Mouse (Mus musculus) midbrain, embryonic 16.5 days (tissue): ENCODE data around the gene Rps27l. TPM values are rescaled to one million over a fixed set of nuclear protein-coding genes. Genes with fewer than 3 reads are reported as not detected.
"Not testable (repeated sequence)": the region's sequence is repeated elsewhere in the genome, so short reads cannot be mapped to it uniquely, and the experiment has no call there.

Source experiments
- ATAC-seq: fragments of 200-750 bp; cut with Nextera tagmentation; 2 replicates; pipeline ENCODE4 v1.8.0; 2017; ENCODE audit warnings: moderate TSS enrichment
- H3K27ac ChIP-seq: fragments of 300-500 bp; sonication (generic); 2 replicates; pipeline ENCODE4 v1.5.1; 2014; ENCODE audit warnings: mild to moderate bottlenecking, low read length, mixed read lengths
- H3K27me3 ChIP-seq: fragments of 300-500 bp; sonication (generic); 2 replicates; pipeline ENCODE4 v1.6.1; 2014; ENCODE audit warnings: low read depth, low read length, mixed read lengths; ENCODE audit not compliant: control insufficient read depth, insufficient read depth
- H3K36me3 ChIP-seq: fragments of 300-500 bp; sonication (generic); 2 replicates; pipeline ENCODE4 v1.6.1; 2014; ENCODE audit warnings: mild to moderate bottlenecking, low read length, moderate library complexity, mixed read lengths; ENCODE audit not compliant: control insufficient read depth, insufficient read depth
- H3K4me1 ChIP-seq: fragments of 300-500 bp; sonication (generic); 2 replicates; pipeline ENCODE4 v1.6.1; 2014; ENCODE audit warnings: mild to moderate bottlenecking, low read length, mixed read lengths; ENCODE audit not compliant: control insufficient read depth, insufficient read depth
- H3K4me2 ChIP-seq: fragments of 300-500 bp; sonication (generic); 2 replicates; pipeline ENCODE4 v1.6.1; 2014; ENCODE audit warnings: mild to moderate bottlenecking, low read length, mixed read lengths
- H3K4me3 ChIP-seq: fragments of 300-500 bp; sonication (generic); 2 replicates; pipeline ENCODE4 v1.5.1; 2014; ENCODE audit warnings: low read depth, mild to moderate bottlenecking, low read length, moderate library complexity, mixed read lengths
- H3K9ac ChIP-seq: fragments of 300-500 bp; sonication (generic); 2 replicates; pipeline ENCODE4 v1.6.1; 2014; ENCODE audit warnings: low read depth, low read length, mixed read lengths
- H3K9me3 ChIP-seq: fragments of 300-500 bp; sonication (generic); replicated peaks from 2 replicates; pipeline ENCODE4 v1.6.1; 2014; ENCODE audit warnings: mild to moderate bottlenecking, low read length, mixed read lengths; ENCODE audit not compliant: control insufficient read depth, poor library complexity, severe bottlenecking
- WGBS: fragments of 180-500 bp; shearing (Covaris S2); extraction: QIAGEN DNeasy Blood & Tissue Kit; methylation state at CpG from one replicate; pipeline ENCODE4 v1.1.7; 2014; 5-methylcytosine and 5-hydroxymethylcytosine counted together
- polyA plus RNA-seq: library from polyadenylated mRNA; unstranded; fragments of >200 nt; fragmentation: Nextera tagmentation; extraction: Ambion mirVana; gene quantifications from 2 replicates; pipeline ENCODE4 v1.2.1, GENCODE M21; 2015

Rps27l gene
- polyA plus RNA-seq, 1 experiment from 2014 or later, result 157 TPM

DNA sequence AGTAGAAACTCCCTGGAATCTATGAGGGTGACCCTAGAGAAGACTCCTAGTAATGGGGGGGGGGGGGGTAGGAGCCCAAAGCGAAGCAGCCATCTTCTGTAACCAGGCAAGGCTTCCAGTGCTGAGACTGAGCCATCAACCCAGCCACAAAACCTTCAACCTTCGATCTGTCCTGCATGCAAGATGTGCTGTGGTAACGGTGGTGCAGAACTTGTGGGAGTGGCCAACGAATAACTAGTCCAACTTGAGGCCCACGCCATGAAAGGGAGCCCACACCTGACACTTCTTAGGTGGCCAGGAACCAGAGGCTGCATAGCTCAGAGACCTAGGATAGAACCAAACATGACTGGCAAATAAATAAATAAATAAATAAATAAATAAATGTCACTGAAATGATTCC is 35.2 kb upstream of the Rps27l start:
- WGBS, result 92% methylated on average over 5 of the region's 5 CpGs
- Histone ChIP-seq H3K27ac (no peak overlapping the region), H3K27me3 (no peaks in the 10 kb centered on the region), H3K4me1 (peaks cover 4% of the 10 kb centered on the region; the same call in 1 of the 2 replicates), H3K9me3 (no peaks in the 10 kb centered on the region), H3K9ac (no peak overlapping the region), H3K36me3 (no peaks in the 10 kb centered on the region), H3K4me3 (no peak overlapping the region), H3K4me2 (no peak overlapping the region)
- ATAC-seq, result no peak

DNA sequence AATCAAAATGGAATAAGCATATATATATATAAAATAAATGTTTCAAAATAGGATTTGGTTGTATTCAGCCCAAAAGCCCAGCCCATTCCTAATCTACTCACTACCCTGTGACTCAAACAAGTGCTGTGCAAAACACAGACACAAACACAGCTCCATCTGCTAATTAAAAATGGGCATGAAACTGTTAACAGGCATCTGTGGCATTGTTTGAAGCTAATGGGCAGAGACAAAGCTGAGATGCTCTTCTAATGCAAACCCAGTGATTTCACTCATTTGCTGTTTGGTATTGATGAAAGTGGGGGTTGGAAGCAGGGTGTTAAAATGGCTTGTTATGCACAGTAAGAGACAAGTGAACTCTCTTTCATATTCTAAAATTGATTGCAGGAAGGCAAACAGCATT is 33.6 kb upstream of the Rps27l start:
- H3K4me2 ChIP-seq, result no peak overlapping the region
- H3K36me3 ChIP-seq, result no peaks in the 10 kb centered on the region
- peaks cover 4% of the 10 kb centered on the region; the same call in 1 of the 2 replicates for H3K4me1 ChIP-seq
- no peak overlapping the region for H3K4me3 ChIP-seq
- no peaks in the 10 kb centered on the region for H3K27me3 ChIP-seq
- no peak for ATAC-seq
- H3K9ac ChIP-seq, result no peak overlapping the region
- no peak overlapping the region for H3K27ac ChIP-seq
- no peaks in the 10 kb centered on the region for H3K9me3 ChIP-seq

DNA sequence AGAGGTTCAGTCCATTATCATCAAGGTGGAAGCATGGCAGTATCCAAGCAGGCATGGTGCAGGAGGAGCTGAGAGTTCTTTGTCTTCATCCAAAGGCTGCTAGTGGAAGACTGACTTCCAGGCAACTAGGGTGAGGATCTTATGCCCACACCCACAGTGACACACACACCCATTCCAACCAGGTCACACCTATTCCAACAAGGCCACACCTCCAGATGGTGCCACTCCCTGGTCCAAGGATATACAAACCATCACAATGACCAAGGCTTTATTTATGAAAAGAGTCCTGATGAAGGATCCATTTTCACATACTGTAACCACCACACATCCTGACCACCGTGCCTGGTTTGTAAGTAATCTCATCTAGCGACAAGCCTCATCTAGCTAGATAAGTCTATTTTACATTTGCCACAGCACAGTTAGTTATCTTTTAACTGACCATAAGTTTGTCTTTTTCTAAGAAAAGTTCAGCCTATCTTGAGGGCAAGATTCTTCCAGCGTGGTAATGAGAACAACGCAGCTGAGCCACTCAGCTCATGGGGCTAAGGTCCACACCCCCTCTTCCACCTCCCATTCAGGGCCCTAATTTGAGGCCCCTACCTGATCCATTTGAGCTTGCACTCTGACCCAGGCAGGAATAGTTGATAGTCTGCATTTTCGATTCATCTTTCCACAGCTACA is 32.5 kb upstream of the Rps27l start:
- not testable (repeated sequence) for H3K4me2 ChIP-seq, H3K27ac ChIP-seq, ATAC-seq, H3K27me3 ChIP-seq, H3K36me3 ChIP-seq, H3K9ac ChIP-seq, H3K4me3 ChIP-seq, H3K9me3 ChIP-seq
- WGBS, result over 99% methylated on average over 5 of the region's 5 CpGs
- peaks cover 15% of the 10 kb centered on the region for H3K4me1 ChIP-seq

DNA sequence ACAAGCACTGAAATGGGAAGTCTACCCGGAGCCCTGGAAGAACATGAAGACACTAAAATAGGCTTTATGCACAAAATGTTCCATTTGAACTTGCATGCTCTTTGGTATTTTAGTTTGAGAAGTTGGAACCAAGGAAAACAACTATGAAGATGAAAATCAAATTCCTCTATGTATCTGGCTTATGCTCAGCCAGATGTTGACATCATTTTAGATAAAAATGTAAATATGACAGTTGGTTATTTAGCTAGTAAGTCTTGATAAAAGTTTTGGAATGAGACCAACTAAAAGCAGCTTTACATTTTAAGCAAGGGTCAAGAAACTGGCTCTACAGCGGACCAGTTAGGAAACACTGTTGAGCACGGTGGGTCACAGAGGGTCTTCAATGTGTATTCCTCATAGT is 31.3 kb upstream of the Rps27l start:
- Histone ChIP-seq H3K27me3 (no peaks in the 10 kb centered on the region), H3K27ac (no peak overlapping the region), H3K4me2 (no peak overlapping the region), H3K4me1 (peaks cover 21% of the 10 kb centered on the region), H3K9me3 (no peaks in the 10 kb centered on the region), H3K4me3 (no peak overlapping the region), H3K36me3 (no peaks in the 10 kb centered on the region), H3K9ac (no peak overlapping the region)
- no peak for ATAC-seq
- WGBS, result 94% methylated on average over 3 of the region's 3 CpGs

DNA sequence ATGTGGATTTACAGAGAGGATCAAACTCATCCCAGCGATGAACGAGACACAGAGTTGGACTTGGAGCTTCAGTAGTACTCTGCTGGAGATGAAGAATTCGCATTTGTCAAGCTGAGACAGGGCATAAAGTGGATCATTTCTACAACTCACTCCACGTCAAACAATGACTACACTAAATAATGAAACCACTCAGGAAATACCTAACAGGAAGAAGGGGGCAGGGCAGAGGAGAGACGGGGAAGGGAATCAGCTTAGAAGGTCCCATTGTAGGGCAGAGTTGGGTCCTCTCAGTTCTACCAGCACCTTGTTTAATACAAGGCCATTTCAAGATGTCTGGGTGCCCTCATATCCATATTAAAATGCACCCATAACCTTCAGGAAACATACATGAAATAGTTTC is 30.5 kb upstream of the Rps27l start:
- no peak for ATAC-seq
- H3K36me3 ChIP-seq, result no peaks in the 10 kb centered on the region

DNA sequence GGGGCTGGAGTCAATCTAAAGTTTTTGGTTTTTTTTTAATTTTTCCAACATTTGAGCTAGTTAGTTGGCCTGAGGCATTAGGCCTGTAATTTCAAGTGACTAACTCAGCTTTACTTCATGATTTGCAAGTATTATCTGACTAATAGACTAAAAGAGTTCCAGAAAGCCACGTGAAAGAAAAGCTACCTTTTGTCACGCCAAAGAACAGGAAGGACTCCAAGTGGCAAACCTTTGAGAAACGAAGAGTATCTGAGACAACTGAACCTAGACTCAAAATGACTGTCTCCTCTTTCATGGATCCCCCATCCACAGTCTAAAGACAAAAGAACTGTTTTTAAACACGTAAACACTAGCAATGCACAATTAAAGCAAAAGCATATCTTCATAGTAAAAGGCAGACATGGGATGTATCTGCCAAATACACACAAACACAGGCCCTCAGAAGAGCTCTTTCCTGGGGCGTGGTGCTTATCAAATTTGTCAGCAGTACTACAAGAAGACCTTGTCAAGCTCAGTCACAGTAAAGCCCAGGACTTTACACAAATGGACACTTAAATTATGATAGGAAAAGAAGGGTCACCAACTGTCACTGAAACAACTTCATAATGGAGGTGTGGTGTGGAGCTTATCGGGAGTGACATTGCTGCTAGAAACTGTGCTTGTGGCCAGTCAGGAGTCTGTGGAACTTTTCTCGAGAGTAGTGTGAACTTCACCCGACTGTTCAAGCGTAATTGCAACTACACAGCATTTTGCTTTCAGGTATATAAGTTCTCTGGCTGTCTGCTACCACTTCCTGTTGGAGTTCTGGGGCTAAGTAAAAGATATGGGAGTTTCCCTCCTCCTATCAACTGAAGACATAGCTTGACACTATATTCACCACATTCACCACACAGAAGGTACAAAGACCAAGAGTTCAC is 29.8 kb upstream of the Rps27l start:
- WGBS, result 89% methylated on average over 9 of the region's 9 CpGs
- no peak overlapping the region for H3K27ac ChIP-seq
- ATAC-seq, result no peak
- H3K27me3 ChIP-seq, result no peaks in the 10 kb centered on the region
- H3K9ac ChIP-seq, result no peak overlapping the region
- H3K4me2 ChIP-seq, result no peak overlapping the region
- peaks cover 25% of the 10 kb centered on the region for H3K4me1 ChIP-seq
- H3K9me3 ChIP-seq, result no peaks in the 10 kb centered on the region
- H3K36me3 ChIP-seq, result no peaks in the 10 kb centered on the region
- H3K4me3 ChIP-seq, result no peak overlapping the region

More for the DNA sequence above, 30.5 kb upstream of the Rps27l start:
- no peak overlapping the region for H3K4me2 ChIP-seq
- 90% methylated on average over 5 of the region's 5 CpGs for WGBS
- H3K27me3 ChIP-seq, result no peaks in the 10 kb centered on the region
- no peaks in the 10 kb centered on the region for H3K9me3 ChIP-seq
- H3K9ac ChIP-seq, result no peak overlapping the region
- H3K27ac ChIP-seq, result no peak overlapping the region
- H3K4me3 ChIP-seq, result no peak overlapping the region
- H3K4me1 ChIP-seq, result peaks cover 21% of the 10 kb centered on the region

DNA sequence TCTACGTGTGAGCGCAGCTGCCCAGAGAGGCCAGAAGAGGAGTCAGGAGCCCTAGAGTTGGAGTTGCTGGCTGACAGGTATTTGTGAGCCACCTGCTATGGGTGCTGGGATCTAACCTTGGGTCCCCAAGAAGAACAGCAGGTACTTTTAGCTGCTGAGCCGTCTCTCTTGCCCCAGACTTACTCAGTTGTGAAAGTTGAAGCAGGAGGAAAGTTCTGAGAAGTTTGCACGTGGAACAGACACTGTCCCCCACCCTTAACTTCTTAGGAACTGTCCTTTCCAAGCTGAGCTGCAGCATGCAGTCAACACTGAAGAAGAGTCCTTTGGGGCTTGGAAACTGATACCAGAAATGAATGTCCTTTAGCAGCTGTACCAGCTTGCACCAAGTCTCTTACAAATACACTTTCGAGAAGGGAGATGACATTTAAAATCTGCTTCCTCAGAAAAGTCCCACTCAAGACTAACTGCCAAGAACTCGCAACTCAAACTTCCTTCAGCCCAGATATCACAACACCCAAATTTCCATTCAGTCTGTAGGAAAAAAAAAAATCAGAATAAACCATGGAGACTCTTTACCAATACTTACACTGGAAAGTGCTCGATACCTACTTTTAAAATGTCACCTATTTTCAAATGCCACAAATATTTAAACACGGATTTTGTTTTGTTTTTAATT is 28.5 kb upstream of the Rps27l start:
- WGBS, result 90% methylated on average over 8 of the region's 8 CpGs
- peaks cover 24% of the 10 kb centered on the region for H3K4me1 ChIP-seq
- H3K9ac ChIP-seq, result no peak overlapping the region
- no peaks in the 10 kb centered on the region for H3K36me3 ChIP-seq
- no peak for ATAC-seq
- H3K4me2 ChIP-seq, result no peak overlapping the region
- no peaks in the 10 kb centered on the region for H3K27me3 ChIP-seq
- H3K27ac ChIP-seq, result no peak overlapping the region
- no peaks in the 10 kb centered on the region for H3K9me3 ChIP-seq
- no peak overlapping the region for H3K4me3 ChIP-seq

DNA sequence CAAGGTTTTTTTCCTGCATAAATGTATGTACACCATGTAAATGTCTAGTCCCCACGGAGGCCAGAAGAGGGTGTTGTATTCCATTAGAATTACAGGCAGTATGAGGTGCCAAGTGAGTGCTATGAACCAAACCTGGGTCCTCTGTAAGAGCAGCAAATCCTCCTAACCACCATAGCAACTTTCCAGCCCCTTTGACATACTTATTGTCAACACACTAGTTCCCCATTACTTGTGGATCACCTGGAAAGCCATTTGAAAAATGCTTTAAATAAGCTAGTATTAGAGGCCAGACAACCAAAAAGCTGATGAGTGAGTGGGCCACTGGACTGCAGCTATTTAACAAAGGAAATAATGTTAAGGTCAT is 28.0 kb upstream of the Rps27l start:
- Histone ChIP-seq H3K4me2 (peak overlapping the region; percentile 90), H3K4me1 (peaks cover 21% of the 10 kb centered on the region), H3K9ac (no peak overlapping the region), H3K27ac (no peak overlapping the region), H3K27me3 (no peaks in the 10 kb centered on the region), H3K36me3 (no peaks in the 10 kb centered on the region), H3K9me3 (no peaks in the 10 kb centered on the region), H3K4me3 (peak overlapping the region; percentile 94)
- WGBS, result 74% methylated on average over 1 of the region's 1 CpGs
- no peak for ATAC-seq
